Mouse (Mus musculus) megakaryocyte-erythroid progenitor cell, adult 5-6 weeks (primary cell): ENCODE measurements around the gene Fuca1. TPM values are rescaled to one million over a fixed set of nuclear protein-coding genes. Genes with fewer than 3 reads are reported as not detected.

Experiments
- ATAC-seq: replicated peaks from 2 replicates; pipeline ENCODE4 v1.8.0; 2016; ENCODE audit warnings: mild to moderate bottlenecking, inconsistent platforms; ENCODE audit not compliant: severe bottlenecking, poor library complexity, low FRiP score, low TSS enrichment
- total RNA-seq, 2 experiments: library from RNA; stranded (forward) in 1 of 2; stranded (reverse) in 1 of 2; fragments of 200-1000, 215-1000 nt in 1 of 2; fragments of >200 nt in 1 of 2; fragmentation: Nextera tagmentation in 1 of 2; gene quantifications; 2 replicates each; pipeline ENCODE4 v1.2.3; 2014 to 2017

Fuca1 gene
- total RNA-seq, 2 experiments from 2014 or later, result 45.6 to 136 TPM

- ATAC-seq, result peak; percentile 99
Observed at GRCm38 (mm10) chr4:135946278-135946658, 25.7 kb downstream of the Fuca1 start, which contains the start of gene Hmgcl. Gene Hmgcl, plus strand, starts transcription at chr4:135946448.

GRCm38 (mm10) chr4:135946659-135947301 is 26.2 kb downstream of the Fuca1 start:
- ATAC-seq, result peak; percentile 19

GRCm38 (mm10) chr4:135948142-135948541 is 27.6 kb downstream of the Fuca1 start:
- no peak for ATAC-seq

DNA sequence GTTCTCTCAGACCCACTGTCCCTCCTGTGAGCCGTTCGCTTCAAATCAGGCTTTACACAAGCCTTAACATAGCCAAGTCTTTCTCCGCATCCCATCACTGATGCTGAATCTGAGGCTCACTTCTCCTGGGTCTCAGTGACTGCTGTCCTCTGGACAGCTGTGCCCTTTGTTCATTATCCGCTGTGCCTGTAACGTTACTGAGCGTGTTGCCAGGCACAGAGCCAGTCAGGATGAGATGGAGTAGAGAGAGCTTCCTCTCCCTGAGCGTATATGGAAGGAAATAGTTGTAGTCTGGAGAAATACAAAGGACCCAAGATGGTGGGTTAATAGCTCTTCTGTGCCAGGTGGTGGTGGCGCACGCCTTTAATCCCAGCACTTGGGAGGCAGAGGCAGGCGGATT is 28.9 kb downstream of the Fuca1 start:
- no peak for ATAC-seq

DNA sequence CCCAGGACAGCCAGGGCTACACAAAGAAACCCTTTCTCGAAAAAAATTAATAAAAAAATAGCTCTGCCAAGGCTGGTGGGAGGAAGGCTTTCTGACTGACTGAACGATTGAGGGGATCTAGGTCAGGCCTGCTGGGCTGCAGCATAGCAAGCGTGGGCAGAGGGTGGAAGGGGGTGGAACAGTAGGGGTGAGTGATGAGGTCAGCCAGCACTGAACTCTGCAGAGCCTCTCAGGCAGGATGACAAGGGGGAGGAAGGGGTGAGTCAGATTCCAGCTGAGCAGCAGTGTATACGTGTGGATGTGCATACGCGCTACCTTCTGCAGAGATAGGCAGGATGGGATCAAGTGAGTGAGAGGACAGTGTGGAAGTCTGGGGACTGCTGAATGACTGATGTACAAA is 29.4 kb downstream of the Fuca1 start:
- no peak for ATAC-seq

- no peak for ATAC-seq
Observed at GRCm38 (mm10) chr4:135950365-135950764, 29.8 kb downstream of the Fuca1 start.

- no peak for ATAC-seq
Observed at GRCm38 (mm10) chr4:135951505-135951904, 31.0 kb downstream of the Fuca1 start.

DNA sequence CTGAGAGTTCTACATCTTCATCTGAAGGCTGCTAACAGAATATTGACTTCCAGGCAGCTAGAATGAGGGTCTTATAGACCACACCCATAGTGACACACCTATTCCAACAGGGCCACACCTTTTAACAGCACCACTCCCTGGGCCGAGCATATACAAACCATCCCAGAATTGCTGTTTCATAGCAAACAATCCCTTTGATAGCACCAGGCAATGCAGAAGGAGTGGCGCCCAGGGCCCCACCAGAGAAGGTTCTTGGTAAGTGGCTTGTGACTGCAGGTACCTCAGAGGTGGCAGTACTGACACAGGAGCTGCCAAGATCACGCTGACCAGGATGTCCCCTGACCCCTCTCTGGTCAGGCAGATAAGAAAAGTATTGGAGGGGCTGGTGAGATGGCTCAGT is 32.6 kb downstream of the Fuca1 start:
- ATAC-seq, result no peak

DNA sequence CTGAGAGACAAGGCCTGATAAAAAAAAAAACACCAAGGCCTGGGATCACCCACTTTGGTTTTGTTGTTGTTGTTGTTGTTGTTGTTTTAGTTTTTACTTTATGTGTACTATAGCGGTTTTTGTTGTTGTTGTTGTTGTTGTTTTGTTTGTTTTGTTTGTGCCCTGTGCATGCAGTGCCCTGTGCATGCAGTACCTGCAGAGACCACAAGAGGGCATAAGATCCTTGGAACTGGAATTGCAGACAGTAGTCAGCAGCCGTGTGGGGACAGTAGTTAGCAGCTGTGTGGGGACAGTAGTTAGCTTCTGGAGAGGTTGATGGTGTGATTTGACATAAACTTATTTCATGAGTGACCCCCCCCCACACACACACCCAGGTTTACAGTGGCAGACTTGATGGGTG is 33.7 kb downstream of the Fuca1 start:
- ATAC-seq, result peak; percentile 69; the same call in 1 of the 2 replicates

DNA sequence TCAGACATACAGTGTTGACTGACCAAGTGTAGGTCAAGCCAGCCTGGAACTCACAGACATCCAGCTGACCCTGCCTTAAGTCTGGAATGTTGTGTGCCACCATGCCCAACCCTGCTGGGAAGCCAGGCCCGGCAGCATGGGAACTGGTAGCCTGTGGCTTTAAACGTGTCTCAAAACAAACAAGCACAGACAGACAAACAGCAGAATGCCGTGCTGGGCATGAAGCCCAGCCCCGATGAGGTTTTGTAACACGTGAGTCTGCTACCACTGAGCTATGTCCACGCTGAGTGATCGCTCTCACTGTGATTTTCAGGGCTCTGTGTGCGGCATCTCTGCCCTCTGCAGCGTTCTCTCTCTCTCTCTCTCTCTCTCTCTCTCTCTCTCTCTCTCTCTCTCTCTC is 35.4 kb downstream of the Fuca1 start:
- no peak for ATAC-seq

- no peak for ATAC-seq
Observed at GRCm38 (mm10) chr4:135958354-135958753, 37.8 kb downstream of the Fuca1 start.

GRCm38 (mm10) chr4:135960717-135961116 is 40.2 kb downstream of the Fuca1 start:
- peak; percentile 45; the same call in 1 of the 2 replicates for ATAC-seq

DNA sequence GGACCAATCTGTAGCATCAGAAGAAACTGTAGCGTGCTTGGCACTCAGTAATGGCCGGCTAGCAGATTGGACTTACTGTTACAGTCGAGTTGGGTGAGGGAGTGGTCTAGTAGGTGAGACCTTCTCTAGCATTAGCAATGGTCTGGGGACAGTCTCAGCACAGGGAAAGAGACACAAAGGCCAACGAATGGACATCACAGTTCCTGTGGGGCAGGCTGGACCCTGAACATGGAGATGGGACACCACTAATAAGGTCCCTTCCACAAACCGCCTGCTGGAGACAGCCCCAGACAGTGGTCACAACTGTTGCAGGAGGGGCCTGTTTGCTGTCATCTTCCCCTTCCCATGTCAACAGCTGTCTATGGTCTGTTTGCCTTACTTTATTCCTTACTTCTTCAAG is 41.2 kb downstream of the Fuca1 start:
- ATAC-seq, result no peak

GRCm38 (mm10) chr4:135962198-135962597 is 41.7 kb downstream of the Fuca1 start:
- no peak for ATAC-seq

DNA sequence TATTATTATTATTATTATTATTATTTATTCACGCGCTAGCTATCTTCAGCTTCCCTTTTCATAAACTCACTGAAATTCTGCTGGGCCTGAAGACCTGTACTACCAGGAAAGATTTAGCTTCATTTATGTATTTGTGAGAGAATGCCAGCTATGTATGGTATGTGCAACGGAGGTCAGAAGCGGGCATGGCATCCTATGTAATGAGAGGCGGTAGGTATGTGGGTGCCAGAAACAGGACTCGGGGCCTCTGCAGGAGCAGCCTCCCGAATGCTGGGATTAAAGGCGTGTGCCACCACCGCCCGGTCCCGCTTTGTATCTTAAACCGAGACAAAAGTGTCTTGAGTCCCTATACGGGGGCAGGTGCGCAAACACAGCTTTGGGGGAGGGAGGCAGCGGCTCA is 42.4 kb downstream of the Fuca1 start:
- peak; percentile 18 for ATAC-seq

DNA sequence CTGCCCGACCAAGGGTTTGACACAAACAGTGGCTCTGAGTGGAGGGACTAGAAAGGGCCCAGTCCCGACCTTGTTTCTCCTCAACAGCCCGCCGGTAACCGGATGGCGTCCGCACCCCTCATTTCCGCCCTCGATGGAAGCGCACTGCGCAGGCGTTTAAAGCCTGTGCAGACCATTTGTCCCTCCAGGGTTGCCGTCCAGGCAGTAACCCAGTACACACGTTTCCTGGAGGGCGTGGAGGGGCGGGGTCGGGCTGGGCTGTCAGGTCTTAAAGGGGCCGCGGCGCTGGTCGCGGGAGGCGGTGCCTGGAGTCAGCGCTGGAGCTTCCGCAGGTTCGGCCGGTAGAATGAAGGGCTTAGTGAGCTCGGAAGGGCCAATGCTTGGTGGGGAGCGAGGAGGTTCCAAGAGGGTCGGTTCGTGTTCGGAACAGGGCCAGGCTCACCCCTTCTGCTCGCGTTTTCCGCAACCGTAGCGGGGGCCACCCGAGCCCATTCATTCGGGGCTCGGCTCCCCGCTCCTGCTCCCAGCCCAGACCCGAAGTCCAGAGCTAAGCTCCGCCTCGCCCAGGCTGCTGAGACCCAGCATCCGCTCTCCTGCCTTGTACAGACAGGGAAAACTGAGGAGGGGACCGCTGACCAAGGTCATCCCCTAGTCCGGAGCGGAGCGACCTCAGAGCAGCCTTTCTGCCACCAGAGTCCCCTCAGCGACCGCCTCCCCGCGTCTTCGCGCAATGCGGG is 43.1 kb downstream of the Fuca1 start, which contains the start of gene Gale:
TSS of gene Gale (plus strand) at position 271 of the 737 bp plus-strand sequence.
- ATAC-seq, result peak; percentile 73

DNA sequence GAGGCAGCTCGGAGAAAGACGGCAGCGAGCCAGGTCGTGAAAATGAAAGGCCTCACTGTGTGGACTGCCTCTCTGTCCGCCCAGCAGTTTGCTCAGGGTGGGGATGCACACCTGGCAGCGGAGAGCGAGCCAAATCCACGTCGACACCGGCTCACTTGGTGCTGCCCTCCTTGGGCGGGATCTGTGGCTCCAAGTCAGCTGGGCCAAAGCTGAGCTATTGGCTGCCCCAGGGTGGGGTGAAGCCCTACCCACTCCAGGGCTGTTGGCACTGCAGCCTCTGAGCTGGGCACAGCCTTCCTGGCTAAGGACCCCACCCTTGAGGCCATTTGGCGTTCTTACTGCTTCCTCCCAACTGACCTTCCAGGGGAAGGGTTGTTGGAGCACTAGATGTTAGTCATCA is 43.9 kb downstream of the Fuca1 start:
- peak; percentile 55 for ATAC-seq

- ATAC-seq, result no peak
Observed at GRCm38 (mm10) chr4:135965113-135965512, 44.6 kb downstream of the Fuca1 start.

DNA sequence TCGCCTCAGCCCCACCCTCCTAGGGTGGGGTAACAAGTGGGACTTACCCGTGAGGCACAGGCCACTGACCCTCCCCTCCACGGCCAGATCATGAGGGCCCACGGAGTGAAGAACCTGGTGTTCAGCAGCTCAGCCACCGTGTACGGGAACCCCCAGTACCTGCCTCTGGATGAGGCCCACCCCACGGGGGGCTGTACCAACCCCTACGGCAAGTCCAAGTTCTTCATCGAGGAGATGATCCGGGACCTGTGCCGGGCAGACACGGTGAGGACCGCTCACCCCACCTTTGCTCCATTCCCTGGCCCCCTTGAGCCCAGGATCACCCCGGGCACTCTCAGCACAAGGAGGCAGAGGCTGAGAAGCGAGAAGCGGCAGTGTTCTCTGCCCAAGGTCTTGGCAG is 45.7 kb downstream of the Fuca1 start:
- no peak for ATAC-seq

DNA sequence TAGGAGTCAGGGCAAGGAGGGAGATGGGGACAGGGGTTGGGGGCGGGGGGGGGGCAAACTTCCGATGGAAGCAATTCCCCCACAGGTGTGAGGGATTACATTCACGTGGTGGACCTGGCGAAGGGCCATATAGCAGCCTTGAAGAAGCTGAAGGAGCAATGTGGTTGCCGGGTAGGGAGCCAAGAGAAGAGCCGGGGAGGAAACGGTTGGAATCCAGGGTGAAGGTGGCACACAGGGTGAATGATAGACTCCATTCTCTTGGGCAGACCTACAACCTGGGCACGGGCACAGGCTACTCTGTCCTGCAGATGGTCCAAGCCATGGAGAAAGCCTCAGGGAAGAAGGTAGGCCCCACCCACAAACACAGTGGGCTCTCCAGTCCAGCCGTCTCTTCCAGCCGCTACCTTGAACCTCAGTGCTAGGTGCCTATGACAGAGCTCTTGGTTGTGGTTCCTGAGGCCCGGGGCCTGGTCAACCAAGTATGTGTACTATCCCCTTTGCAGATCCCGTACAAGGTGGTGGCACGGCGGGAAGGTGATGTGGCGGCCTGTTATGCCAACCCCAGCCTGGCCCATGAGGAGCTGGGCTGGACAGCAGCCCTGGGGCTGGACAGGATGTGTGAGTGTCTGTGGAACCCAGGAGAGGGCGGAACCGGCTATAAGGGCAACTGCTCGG is 46.7 kb downstream of the Fuca1 start:
- ATAC-seq, result no peak
